Mouse (Mus musculus) cerebellum, postnatal 14 days (tissue): ENCODE results near the gene Tmed9.

ENCODE experiments used
- DNase-seq, 2 experiments: peaks; one replicate each; pipeline ENCODE4 v3.0.0; 2021; ENCODE audit warnings: mixed read lengths in 2 of 2

The Tmed9 gene

DNA sequence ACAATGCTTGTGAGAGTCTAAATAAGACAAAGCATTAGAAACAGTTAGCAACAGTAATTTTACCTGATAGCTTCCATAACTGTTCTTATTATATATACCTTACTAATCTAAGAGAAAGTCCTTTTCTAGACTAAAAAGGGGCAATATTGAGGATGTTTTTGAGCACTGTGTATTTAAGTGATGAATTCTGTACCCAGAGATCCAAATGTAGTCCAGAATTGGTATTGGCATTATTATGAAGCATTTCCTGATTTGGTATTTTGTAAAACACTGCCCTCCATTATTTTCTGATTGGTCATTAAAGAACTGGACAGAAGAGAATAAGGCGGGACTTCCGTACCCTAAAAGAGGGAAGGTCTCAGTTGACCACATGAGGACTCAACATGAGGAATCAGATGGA is at the start of gene Tmed9:
Gene Tmed9, plus strand, starts transcription at position 301 of the 400 bp plus-strand sequence.
- no peak for DNase-seq

DNA sequence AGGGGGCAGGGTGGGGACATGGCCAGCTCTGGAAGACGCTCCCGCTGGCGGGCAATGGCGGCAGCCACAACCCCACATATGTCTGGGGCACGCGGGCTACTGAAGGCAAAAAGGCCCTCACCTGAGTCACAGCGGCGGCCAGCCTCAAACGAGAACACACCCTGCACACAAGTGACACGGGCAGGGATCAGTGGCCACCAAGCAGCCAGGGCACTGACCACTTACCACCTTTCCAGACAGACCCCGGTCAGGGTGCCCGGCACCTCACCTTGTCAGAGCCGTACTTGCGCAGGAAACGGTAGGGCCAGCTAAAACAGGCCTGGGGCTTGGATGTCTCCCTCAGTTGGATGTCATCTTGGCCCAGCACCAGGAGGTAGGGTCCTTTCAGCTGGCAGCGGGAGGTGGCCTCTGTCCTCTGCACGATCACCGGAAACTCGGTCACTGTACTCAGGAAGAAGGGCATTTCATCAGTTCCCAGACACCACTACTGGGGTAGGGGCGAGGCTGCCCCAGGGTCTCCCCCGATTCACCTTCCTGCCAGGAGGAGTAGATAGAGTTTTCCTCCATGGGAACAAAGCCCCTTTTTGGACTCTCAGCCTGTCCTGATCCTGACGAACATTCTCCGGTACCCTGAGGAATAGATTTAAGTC is 49.5 kb upstream of the Tmed9 start:
- no peak for DNase-seq

DNA sequence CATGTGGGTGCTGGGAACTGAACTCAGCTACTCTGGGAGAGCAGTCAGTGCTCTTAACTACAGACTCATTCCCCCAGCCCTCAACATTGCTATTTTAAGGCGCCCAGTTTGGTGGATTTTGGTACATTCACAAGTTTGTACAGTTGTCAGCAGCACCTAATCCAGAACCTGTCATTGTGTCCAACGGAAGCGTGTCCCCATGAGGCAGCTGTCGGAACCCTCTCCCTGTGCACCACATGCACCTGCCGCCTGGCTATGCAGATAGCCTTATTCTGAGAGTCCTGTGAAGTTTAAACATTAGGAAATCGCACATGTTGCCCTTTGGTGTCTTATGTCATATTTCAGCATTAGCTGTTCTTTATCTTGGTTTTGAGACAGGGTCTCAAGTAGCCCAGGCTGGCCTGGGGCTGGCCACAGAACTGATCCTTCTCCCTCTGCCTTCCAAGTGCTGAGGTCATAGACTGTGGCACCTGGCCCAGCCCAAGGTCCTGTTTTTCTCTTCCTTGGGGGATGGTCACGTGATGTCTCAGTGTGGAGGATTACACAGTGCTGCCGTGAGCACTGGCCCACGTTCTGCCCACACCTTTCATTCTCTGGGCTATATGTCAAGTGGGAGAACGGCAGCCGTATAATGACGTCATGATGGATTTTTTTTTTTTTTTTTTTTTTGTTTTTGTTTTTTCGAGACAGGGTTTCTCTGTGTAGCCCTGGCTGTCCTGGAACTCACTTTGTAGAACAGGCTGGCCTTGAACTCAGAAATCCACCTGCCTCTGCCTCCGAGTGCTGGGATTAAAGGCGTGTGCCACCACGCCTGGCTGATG is 47.6 kb upstream of the Tmed9 start:
- no peak for DNase-seq

DNA sequence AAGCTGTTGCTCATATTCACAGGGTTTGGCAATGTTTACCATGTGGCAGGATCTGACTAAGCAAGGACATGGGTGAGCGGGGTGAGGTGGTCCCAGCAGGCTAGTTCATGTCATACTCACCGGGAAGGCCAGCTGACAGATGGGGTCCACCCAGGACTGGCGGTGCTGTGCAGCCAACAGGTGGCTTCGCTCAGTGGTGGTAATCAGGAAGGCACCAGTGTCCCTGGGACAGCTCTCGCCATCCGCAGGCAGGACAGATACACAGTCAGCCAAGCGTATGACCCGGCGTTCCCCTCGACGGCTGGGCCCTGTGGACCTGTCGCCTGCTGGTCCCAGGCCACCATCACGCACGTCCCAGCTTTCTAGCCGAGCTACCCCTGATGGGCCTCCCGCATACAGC is 46.3 kb upstream of the Tmed9 start:
- no peak for DNase-seq

DNA sequence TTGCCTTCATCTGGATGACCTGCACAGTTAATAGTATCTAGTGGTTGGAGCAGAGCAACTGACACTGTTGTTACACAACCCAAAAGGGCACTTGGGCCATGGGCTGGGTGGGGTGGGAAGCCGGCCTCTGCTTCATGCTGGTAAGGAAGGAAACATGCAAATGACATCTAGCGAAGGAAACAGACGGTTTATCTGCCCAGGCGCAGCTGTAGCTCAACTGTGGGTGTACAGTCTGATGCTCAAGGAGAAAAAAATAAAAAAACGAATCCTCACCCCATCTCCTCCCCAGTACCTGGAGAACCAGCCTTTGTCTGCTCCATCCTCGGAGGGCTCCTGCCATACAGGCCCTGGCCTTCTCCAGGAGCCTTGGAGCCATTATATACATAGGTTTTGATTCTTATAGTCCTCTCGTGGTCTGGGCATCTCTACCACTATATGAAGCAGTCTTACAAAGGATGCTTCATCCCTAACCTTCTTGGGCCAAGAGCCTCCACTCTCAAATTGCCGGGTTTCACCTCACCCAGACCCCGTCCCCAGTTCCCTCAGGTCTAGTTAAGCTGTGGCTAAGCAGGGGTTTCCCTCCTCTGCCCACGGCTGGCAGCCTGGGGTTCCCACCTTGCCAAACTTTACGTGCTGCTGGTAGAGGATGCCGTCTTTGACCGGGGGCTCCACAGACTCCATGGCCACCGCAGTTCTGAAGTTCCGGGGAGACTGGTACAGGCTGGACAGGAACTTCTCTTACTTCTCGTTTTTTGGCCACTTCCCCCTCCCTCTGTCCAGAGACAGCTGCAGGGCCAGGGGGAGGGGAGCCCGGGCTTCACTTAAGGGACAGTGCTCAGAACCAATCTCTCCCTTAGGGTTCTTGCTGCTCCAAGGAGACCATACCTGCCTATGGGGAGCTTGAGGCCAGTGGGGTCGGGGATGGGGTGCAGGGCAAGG is 45.4 kb upstream of the Tmed9 start:
- DNase-seq = no peak

DNA sequence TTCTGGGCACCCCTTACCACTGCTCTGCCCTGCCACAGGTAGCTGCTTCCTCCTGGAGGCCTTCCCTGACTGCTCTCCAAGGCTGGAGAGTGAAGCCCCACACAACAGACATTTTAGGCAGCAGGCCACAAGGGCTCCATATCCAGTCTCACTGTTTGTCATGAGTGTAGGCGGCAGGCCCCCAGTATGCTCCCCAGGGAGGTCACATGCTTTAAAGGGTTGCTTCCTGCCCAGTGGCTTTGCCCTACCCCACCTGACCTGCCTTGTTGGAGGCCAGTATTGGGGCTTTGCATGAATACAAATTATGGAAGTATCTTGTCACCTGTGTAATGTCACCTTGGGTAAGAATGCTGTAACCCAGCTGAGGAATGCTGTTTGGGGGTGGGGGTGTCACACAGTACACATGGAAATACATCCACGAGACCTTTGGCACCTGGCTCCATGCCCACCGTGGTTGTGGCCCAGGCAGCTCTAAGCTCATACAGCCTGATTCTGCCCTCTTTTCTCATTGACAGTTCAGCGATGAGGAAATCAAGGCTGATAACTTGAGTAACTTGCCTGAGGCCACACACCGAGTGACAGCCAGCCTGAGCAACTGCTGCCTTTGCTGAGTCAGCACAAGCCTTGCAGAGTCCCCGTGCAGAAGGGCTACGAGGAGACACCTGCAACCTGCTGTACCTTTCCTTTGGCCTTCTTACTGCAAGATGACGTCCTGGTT is 44.2 kb upstream of the Tmed9 start, which contains the start of gene Dok3:
Gene Dok3, minus strand, starts transcription at position 99 of the 718 bp plus-strand sequence.
- no peak for DNase-seq

DNA sequence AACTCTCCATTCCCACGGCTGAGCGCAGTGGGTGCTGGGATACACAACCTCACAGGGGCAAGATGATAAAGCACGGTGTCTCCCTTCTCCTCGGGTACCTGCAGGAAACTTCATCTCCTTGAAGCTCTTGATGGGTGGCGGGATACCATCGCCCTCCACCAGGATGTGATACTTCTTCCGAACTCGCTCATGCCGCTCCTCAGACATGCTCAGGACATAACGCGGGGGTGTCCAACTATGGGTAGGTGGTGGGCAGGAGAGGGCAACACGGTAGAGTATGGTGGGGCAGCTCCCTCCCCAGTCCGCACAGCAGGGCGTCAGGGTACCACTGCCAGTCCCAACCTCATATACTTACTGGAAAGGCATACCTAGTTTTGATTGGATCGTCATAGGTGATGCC is 38.3 kb upstream of the Tmed9 start:
- no peak for DNase-seq

DNA sequence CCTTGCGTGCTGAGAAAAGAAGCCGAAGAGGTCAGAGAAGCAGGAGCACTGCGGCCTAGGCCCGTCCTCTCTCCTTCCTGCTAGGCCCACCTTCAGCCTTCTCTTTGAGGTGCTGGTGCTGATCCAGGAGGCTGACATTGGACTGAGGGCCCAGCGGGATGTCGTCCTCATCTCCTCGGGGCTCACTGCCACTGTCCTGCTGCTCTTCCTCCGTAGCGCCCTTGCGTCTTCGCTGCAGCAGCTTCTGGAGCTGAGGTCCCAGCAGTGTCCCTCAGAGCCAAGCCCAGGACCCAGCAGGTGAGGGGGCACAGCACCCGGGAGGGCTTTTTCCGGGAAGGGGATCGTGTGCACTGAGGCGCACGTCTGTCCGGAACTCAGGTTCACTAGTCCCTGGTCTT is 37.7 kb upstream of the Tmed9 start:
- DNase-seq = peak; percentile 34 to 40

DNA sequence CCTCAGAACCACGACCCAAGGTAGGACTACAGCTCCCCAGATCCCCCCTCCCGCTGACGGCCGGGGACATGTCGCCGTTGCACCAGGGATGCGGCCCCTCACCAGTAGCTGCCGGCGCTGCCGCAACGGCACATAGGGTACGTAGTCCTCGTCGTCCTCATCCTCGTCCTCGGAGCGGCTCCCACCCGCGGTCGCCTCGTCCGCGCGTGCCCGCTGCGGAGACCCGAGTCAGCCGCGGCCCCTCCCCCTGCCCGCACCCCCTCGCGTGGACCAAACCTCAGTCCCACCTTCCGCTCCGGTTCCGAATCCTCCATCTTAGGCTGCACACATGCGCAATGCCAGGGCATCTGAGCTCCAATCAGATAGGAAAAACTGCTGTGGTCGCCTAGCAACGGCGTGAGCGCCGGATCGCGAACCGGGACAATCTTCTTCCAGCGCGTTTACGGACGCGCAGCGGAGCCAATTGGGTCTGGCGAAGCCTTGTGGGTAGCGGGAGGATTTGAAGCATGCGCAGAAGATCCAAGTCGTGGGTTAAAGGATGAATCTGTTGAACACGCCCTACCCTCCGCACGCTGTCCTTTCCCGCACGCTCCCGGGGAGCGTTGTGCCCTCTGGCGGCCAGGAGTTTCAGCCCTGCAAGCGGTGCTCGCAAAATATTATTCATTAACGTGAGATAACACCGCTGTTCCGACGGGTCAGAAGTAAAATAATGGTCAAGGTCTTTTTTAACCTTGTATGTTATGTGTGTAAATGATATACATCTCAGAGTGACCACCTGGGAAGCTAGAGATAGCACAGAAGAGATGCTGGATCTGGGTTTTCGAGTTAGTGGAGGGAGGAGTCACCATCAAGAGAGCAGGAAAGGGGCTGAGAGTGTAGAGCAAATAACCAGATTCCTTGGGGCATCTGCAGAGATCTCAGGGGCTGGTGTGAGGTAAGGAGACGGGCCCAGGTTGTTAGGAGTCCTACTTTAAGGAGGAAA is 37.0 kb upstream of the Tmed9 start, which contains the start of gene Ddx41:
Gene Ddx41, minus strand, starts transcription at position 465 of the 982 bp plus-strand sequence.
- DNase-seq = peak; percentile 98 to 100

DNA sequence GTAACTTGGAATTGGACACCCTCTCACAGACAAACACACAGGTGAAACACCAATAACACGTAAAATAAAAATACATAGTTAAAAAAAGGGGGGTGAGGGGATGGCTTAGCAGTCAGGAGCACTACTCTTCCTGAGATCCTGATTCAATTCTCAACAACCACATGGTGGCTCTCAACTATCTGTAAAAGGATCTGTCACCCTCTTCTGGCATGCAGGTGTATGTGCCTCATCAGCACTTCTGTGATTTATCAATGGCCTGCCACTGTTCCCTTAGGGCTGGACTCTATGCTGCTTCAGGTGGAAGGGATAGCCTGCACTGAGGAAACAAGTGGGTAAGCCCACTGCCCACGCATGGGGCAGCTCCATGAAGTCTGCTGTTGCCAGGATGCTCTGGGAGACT is 32.6 kb upstream of the Tmed9 start:
- DNase-seq = peak; percentile 55 to 58

DNA sequence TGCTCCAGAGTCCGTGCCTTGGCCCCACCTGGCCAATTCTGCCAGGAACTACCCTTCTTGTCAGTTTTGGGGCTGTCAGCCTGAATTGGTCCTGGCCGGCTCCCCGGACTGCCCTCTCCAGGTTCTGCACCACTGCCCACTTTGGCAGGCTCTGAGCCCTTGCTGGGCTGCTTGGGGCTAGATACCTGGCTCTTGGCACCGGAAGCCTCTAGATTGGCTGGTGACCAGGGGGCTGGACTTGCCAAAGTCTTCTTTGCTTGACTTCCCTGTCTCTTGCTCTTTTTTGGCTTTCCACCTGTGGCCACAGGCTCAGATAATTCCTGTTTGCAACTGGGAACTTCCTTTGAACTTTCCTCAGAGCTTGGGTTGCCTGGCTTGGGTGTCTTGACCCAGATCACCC is 30.6 kb upstream of the Tmed9 start:
- peak; percentile 37 to 50 for DNase-seq

DNA sequence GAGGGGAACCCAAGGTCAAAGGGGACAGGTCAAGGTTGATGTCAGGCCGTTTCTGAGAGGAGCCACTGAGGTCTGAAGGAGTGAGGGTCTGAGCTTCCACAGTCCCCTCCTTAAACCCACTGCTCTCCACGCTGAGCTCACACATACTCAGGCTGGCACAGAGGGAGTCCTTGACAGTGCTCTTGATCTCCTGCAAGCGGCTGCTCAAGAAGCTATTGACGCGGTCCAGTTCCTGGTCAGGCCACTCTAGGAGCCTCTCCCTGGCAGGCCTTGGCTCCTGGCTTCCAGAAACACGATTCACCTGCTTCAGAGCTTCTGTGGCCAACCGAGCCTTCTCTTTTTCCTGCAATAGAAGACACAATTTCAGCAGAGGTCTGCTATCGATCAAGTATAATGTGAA is 30.1 kb upstream of the Tmed9 start:
- DNase-seq = no peak

DNA sequence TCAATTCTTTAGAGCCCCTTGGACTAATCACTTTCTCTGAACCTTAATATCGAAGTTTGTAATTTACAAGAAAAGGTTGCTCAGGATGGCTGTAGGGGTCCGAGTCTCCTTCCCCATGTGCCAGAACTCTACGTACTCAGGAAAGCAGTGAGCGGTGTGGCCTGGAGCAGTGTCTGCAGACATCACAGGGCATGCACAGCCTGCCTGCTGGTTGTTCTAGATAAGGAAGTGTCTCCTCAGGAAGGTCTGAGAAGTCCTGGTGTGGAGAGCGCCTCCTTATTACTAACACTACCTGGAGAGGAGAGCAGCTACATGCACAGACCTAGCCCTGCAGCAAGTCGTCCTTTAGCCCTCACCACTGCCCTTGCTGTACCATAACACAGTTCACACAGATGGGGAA is 28.7 kb upstream of the Tmed9 start:
- no peak for DNase-seq

DNA sequence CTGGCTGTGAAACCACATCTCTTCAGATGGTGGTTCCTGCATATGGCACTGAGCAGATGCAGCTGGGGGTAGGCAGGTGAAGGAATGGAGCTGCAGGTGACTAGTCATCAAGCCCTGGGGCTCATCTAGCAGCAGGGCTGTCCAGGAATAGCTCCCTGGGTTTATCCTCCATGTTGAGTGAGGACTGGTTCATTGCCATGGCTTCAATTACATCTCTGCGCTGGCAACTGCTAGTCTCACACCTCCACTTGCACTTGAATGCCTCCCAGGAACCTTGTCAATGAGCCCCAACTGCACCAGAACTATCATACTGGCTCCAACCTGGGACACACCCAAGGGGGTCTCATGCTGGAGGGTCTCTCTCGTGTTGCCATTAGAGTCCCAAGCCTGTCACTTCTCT is 25.6 kb upstream of the Tmed9 start:
- no peak for DNase-seq

DNA sequence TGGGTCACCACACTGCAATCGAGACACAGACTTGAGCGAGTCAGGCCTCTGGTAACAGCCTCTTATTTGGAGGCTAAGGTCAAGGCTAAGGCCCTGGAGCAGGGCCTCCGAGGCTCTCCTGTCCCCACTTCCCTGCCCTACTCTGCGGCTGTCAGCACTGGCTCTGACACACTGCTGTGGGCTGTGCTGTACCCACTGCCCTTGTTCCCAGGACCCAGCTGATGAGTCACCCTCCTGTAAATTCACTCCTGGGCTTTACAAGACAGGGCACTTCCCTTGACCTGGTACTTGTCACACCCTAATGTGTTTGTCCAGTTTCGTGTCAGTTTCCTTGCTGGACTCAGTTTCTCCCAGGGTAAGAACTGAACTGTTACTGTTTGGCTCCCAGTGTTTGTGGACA is 25.1 kb upstream of the Tmed9 start:
- no peak for DNase-seq

DNA sequence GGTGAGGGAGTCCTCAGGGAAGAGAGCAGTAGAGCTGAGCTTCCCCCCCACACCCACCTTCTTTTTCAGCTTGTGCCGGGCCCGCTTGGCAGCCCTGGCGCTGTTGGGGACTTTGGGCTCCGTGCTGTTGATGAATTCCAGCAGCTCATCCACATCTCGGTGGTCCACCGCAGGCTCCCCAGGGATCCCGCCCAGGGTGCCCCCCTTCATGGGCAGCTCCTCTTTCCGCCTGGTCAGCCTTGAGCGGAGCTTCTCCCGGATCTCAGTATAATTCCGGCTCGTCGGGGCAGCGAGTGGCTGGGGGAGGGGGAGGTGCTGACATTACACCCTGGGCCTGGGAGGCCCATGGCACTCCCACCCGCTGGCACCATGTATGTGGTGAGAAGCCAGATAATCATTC is 24.5 kb upstream of the Tmed9 start:
- DNase-seq = no peak

DNA sequence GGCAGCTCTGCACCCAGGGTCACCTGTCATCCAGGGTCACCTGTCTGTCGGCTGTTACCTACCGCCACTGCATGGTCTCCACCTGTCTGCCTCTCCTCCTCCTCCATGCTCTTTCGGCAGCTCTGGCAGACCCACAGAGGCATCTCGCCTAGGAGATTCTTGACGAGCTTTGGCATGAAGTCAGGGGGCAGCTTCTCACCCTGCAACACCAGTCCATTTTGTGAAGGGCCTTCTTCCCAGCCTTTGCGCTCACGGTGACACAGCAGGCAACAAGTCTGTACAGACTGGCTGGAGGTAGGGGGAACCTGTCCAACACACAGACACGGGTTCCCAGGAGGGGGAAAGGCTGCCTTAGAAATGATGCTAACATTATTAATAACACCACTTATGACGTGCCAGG is 17.6 kb upstream of the Tmed9 start:
- DNase-seq = no peak

DNA sequence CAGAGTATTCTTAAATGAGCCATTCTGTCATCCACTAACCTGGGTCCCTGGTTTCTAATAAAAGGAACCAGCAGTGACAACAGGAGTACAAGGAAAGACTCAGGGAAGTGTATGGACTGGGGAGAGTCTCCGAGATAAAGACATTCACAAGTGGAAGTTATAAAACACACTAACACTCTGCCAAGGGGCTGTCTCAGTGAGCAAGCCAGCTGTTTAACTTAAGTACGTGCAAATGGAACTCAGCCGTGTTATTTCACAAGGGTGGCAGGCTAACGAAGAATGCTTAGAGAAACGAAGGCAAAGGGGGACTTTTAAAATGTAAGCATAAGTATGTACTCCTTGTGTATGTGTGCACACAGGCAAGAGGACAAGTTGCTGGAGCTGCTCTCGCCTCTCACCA is 16.0 kb upstream of the Tmed9 start:
- DNase-seq = no peak

DNA sequence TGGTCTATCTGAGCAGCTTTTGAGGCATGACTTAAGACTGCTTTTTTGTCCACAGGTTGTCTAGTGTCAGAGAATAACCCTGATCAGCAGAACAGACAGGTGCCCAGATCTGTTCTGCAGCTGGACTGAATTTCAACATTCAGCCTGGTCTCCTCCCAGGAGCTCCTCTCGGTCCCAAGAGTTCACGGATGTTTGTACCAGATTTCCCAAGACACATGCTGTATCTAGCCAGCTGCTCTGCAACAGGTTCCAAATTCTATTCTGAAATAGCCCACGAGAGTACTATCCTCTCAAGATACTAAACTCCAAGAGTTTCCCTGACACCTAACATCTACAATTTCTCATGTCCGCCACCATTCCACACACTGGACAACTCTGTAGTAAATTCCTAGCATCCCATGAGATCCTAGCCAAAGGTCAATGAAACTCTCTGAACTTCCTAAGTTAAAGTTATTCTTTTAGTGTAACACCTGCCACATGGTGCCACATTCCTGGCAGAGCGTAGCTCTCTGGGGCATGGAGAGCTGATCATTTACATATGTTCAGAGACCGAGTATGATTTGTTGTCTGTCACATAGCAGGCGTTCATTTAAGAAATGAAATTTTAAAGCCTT is 10.2 kb upstream of the Tmed9 start:
- no peak for DNase-seq

DNA sequence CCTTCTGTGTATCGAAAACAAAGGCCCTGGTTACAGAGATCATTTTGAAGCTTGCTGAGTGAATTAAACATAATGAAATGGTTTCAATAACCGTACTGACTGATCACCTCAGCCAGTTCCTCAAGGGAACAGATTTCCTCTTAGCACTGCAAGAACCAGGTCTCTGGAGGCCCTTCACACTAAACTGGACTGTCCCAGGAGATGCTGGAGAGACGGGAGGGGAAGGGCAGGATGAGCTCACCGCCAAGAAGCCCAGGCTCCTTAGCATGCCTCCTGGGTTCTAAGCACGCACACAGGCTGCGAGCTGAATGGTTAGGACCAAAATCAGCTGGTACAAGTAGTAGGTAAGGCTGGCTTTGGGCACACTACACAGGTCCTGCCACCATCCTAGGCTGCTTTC is 6.5 kb upstream of the Tmed9 start:
- DNase-seq = no peak

DNA sequence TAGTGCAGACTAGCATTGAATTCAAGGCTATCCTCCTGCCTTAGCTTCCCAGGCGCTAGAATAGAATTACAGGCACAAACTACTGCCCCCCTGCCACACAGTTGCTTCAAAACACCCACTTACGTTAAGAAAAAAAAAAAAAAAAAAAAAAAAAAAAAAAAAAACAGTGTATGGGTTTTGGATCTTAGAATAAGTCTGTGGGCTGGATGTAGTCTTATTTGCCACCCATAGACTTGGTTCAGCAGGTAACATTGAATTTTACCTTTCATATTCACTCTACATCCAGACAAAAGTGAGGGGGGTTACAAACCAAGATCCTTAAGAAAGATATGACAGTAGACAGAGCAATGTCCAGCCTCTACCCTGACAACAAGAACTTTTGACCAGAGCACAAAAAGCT is 5.6 kb upstream of the Tmed9 start:
- DNase-seq = no peak
